Mouse (Mus musculus): ENCODE data around the gene Siae.
A peak's percentile ranks its signal among the peaks of the same experiment; 100 is the strongest.

Siae gene

DNA sequence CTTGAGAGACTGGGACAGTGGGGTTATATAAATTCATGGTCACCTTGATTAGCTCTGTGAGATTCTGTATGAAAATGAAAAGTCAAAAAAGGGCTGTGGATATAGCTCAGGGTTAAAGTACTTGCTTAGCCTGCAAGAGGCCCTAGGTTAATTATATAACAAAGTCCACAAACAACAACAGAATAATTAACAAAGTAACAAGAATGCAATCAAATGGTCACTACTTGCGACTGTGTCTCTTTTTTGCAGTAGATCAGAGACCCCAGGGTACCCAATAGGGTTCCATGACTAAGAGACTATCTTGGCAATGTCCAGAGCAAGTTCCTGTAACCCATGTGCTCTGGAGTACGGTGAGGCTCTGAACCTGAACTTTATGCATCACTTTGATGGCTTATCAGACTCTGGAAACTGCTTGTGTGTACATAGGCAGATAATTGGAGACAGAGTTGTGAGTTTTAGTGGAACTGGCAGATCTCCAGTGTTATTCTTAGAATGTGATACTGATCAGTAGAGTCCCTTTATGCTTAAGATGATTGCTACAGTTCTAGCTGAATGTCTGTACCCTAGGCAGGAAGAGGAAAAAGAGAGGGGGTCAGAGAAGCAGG lies 13.8 kb downstream of the Siae start:
- DNase-seq (ENCODE audit: low read depth, low spot score), result no peak

DNA sequence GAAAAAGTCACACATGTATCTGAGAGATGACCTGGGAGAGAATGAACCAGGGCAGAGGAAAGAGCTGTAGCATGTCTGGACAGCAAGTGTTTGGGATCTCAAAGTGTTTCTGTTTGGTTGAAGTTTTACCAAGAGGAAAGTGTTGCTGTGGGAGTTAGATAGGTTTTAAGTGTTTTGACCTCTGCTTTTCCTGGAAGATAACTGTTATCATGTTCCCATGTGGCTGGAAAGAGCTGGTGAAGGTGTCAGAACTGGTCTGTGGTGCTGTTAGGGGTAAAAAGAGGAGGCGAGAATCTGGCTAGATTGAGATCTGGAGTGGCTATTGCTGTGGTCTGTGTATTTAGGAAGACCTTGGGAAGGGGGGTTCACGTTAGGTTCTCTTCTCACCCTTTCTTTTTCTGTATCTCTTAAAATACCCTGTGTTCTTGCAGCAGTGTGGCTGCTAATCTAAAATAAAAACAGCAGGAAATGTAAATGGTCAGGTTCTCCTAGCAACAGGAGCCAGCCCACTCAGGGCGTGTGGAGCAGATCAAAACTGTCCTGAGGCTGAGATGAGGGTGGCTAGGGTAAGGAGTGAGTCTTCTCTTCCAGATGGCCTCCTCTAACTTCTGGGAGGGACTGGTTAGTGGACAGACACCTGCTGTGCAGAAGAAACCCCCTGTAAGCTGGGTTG lies 16.8 kb downstream of the Siae start:
- no peak for DNase-seq (ENCODE audit: low read depth, low spot score)

DNA sequence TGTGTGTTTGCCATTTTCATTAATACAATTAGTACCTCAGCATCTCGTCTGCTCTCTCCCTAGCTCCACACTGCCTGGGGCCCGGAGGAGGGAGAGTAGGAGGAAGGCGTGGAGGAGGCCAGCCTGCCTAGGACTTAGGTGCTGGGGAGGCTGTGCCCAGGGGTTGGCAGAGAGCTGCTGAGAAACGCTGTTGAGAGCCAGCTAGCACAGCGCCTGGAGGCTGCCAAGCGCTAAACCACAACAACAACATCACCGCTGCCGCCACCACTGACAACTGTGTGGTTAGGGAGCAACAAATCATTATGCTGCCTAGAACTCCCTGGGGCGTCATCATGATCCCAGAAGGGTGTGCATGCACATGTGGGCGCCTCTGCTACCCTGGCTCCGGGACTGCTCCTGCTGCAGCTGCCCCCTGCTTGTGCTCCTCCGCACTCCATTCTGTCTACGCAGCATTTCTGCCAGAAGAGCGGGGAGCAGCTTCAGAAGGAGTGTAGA lies 21.0 kb downstream of the Siae start:
- peak; percentile 12 for DNase-seq (ENCODE audit: low read depth, low spot score)

DNA sequence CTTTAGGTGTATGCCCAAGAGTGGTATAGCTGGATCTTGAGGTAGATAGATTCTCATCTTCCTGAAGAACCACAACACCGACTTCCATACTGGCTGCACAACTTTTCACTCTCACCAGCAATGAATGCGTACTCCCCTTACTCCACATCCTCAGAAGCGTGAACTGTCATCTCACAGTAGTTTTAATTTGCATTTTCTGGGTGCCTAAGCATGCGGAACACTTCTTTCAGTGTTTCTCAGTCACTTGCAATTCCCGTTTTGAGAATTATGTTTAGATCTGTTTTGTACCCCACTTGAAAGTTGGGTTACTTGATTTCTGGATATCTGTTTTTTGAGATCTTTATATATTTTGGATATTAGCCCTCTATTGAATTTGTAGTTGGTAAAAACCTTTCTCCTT lies 28.1 kb downstream of the Siae start:
- no peak for DNase-seq (ENCODE audit: low read depth, low spot score)

DNA sequence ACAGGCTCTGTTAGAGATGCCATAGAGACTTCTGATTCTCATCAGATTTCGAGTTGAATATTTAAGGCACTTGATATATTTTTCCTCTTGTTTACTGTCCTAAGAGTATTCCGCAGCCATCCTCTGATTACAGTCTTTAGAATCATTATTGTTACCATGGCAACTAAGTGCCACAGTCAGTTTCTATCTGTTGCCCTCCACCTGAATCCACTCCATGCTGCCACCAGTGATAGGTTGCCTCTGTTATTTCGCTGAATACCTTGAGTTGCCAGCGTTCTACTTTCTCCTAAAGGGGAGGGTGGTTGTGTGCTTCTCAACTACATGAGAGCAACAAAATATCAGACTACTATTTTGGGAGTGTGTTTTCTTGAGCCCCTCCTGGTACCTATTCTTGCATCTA lies 31.2 kb downstream of the Siae start:
- no peak for DNase-seq (ENCODE audit: low read depth, low spot score)

GRCm38 (mm10) chr9:37590381-37590780 lies 34.9 kb downstream of the Siae start:
- no peak for DNase-seq (ENCODE audit: low read depth, low spot score)

DNA sequence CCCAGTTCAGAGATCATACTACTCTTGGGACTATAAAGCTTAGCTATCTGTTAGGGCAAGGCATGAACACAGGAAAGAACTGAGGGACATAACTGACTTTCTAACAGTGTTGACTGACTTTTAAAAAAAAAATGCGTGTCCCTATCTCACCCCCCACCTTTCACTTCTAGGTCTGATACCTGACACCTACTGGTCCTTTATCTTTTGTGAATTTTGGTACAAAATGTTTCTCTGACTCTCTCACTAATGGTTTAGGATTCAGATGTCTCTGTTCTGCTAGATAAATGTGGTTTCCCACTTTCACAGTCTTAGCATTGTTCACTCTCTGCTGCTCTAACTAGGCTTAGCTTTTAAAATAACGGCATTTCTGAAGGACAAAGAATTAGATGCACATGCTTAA lies 36.5 kb downstream of the Siae start:
- no peak for DNase-seq (ENCODE audit: low read depth, low spot score)

GRCm38 (mm10) chr9:37592633-37593032 lies 37.1 kb downstream of the Siae start:
- no peak for DNase-seq (ENCODE audit: low read depth, low spot score)

DNA sequence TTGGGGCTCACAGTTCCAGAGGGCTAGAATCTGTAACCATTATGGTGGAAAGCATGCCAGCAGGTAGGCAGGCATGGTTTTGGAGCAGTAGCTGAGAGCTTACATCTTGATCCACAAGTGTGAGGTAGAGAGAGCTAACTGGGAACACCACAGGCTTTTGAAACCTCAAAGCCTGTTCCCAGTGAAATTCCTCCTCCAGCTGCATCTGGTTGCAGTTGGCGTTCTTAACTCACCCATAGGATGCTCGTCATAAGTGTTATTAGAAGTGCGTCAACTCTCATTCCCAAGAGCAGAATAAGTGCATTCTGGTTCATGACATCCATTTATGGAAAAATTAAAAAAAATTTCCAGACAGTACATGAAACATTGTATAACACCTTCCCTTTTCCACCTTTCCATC lies 38.2 kb downstream of the Siae start:
- DNase-seq (ENCODE audit: low read depth, low spot score), result no peak

- DNase-seq (ENCODE audit: low read depth, low spot score), result no peak
Measured at GRCm38 (mm10) chr9:37595570-37595969, 40.1 kb downstream of the Siae start.

DNA sequence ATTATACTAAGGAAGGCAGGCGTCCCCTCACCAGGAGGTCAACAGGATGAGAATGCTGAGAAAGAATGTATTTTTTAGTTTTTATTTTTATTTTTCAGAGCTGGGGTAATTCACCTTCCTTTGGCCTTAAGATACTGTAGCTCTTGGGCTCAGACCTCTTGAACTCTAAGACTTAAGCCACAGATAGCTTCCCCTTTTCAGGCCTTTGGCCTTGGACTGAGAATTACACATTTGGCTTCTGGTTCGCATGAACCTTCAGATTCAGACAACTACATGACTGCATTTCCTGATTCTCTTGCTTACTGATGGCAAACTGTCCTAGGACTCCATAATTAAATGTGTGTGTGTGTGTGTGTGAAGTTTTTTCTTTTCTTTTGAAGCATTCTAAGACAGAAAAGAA lies 43.1 kb downstream of the Siae start:
- DNase-seq (ENCODE audit: low read depth, low spot score), result no peak

DNA sequence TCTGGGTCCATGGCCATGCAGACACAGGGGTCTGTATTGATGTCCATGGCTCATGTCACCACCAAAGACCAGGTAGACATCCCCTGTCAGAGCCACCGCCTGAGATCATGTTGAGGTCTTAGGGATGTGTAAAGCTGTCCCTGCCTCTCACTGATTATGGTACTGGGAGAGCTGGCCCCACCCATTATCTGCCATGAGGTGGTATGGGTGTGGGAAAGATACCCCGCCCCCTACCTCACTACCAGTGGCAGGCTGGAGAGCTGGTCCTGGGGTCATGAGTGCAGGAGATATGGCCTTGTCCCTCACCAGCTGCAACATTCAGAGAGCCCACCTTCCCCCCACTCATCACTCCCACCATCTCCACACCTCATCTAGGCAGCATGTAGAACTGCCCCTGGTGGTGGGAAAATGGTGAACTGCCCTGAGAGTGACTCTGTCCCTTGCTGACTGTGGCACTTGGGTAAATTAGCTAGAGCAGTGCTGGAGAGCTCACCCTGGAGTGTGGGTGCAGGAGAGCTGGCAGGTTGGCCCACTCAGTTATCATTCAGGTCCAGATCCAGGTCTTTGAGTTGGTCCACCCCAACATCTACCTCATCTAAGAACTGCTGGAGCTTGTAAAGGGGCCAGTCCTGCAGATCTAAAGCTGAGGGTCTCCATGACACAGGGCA lies 45.2 kb downstream of the Siae start:
- no peak for DNase-seq (ENCODE audit: low read depth, low spot score)

GRCm38 (mm10) chr9:37605089-37605488 lies 49.6 kb downstream of the Siae start:
- no peak for DNase-seq (ENCODE audit: low read depth, low spot score)

DNA sequence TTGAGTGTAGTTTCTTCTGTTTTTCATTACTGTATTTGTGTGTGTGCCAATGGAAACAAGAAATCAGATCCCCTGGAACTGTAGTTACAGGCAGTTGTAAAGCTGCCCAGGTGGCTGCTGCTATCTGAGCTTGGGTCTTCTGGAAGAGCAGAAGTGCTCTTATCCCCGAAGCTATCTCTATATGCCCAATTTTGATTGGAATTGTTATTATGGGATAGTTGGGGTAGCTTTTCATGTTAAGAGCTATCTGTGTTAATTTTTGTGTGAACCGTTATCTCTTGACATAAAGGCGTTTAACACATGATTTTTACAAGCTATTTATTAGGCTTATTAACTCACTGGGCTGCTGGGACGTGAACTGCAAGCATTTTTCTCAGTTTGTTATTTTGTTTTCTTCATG lies 54.1 kb downstream of the Siae start:
- DNase-seq (ENCODE audit: low read depth, low spot score), result no peak

DNA sequence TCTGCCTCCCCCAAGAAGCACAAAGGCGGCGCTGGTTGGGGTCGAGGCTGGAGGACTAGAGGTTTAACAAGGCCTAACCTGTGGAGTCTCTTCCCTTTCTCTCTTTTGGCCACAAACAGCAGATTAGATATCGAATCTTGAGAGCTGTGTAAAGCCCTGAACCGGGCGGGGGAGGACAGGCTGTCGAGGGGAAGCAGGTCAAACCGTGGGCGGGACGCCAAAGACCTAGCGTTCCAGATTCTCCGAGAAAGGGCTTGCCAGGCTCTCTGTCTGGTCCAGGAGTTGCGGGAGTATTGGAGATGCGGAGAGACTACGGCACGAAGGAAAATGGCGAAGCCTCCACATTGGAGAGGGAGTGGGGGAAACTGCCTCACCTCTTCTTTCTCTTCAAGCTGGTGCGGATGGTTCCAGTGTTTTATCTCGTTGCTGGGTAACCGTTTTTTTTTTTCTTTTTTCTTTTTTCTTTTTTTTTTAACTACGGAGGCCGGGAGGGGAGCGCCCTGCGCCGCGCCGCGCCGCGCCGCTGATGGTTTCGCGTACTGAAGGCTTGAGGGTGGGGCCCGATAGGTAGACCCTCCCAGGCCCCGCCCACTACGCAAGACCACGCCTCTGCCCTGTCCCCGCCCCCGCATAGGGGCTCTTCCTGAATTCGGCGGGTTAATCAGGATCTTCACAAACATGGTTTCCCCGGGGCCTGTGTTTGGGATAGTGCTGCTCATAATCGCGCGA lies 57.8 kb downstream of the Siae start, which contains the start of gene Spa17:
Spa17 (minus strand) TSS at position 541 of the 729 bp plus-strand sequence.
- peak; percentile 95 for DNase-seq (ENCODE audit: low read depth, low spot score)

- no peak for DNase-seq (ENCODE audit: low read depth, low spot score)
Measured at GRCm38 (mm10) chr9:37613911-37614280, 58.4 kb downstream of the Siae start.

DNA sequence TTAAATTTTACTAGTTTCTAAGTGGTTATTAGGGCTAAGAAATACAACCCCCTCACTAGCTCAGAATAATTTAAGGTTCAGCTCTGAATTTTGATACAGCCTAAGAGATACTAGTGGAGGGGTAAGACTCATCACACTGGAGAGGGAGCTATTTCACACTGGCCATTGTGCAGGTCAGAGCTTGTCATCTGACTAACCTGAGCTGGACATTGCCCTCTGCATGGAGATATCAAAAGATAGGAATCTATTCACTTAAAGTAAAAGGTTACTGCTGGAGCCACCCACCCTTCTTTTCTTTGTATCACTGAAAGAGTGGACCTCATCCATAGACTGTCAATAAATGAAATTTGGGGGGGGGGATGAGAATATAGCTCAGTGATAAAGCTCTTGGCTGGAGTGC lies 58.8 kb downstream of the Siae start:
- no peak for DNase-seq (ENCODE audit: low read depth, low spot score)

DNA sequence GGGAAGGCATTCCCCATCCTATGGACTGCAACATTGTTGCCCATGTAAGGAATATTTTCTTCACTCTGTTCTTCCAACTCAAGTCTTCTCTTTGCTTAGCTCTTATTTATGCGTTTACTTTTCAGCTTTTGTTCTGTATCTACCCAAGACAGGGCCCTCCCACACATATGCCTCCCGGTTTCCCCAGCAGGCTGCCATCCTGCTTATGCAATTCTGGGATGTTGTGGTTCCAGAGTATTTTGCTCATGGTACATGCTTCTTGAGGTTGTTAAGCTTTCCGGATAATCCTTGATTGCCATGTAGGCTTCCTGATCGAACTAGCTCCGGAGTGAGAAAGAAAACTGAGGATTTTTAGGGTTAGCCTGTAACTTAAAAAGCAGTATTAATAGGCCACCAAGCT lies 59.7 kb downstream of the Siae start:
- no peak for DNase-seq (ENCODE audit: low read depth, low spot score)

- DNase-seq (ENCODE audit: low read depth, low spot score), result peak; percentile 52
Measured at GRCm38 (mm10) chr9:37616770-37617169, 61.3 kb downstream of the Siae start.

GRCm38 (mm10) chr9:37621290-37621689 lies 65.8 kb downstream of the Siae start:
- no peak for DNase-seq (ENCODE audit: low read depth, low spot score)

DNA sequence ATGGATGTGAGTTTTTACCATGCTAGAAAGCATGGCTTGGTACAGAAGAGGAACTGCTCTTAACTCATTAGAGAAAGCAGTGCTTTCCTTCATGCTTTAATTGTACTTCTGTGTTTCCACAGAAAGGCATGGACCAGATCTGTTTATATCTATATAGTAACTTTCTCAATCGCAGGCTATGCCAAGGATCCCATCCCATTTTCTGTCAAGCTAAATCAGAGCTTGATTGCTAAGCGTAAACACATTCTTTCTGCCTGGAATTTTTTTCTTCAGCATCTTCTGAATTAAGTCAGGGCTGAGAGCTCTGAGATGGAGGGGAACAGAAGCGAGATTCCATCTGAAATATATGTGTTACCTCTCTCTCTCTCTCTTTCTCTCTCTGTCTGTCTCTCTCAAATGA lies 68.5 kb downstream of the Siae start:
- no peak for DNase-seq (ENCODE audit: low read depth, low spot score)

GRCm38 (mm10) chr9:37624502-37624901 lies 69.0 kb downstream of the Siae start:
- DNase-seq (ENCODE audit: low read depth, low spot score), result no peak

Data from CD4-positive helper T cell, adult 2 months (primary cell).